Mouse (Mus musculus) left cerebral cortex, postnatal 14 days (tissue): ENCODE results near the gene Slc50a1. TPM values are rescaled to one million over a fixed set of nuclear protein-coding genes. Genes with fewer than 3 reads are reported as not detected.

Experiments
- DNase-seq, 2 experiments: peaks; one replicate each; pipeline ENCODE4 v3.0.0; 2021 to 2022; ENCODE audit warnings: low spot score in 2 of 2, mixed read lengths in 1 of 2
- intact Hi-C: fragments of 180-260 bp; cut with DNase I; formaldehyde crosslinking; loops from one replicate; pipeline ENCODE4 v1.15.1; 2025
- long read RNA-seq, 2 experiments: library from polyadenylated mRNA; stranded (forward); transcript quantifications; one replicate each; pipeline ENCODE4 v2.0.0; 2021
- total RNA-seq, 2 experiments: library from RNA; stranded (reverse); gene quantifications; 2 replicates each; pipeline ENCODE4 v1.2.3; 2021

Slc50a1 gene
- total RNA-seq, result 10 to 100 TPM; 25.7 to 30.5 TPM
- long read RNA-seq, experiment 1, transcript Slc50a1-201 (6 exons, 1,022 nt), result major isoform, 13 of 32 reads
- long read RNA-seq, experiment 1, transcript Slc50a1-207 (4 exons, 1,332 nt), result minor isoform, 7 of 32 reads
- long read RNA-seq, experiment 1, partial matches to known transcripts, result 7 of 32 reads
- long read RNA-seq, experiment 1, other reads (novel, unspliced or antisense), result 3 of 32 reads
- long read RNA-seq, experiment 2, transcript Slc50a1-207 (4 exons, 1,332 nt), result major isoform, 6 of 28 reads
- long read RNA-seq, experiment 2, partial matches to known transcripts, result 6 of 28 reads
- long read RNA-seq, experiment 2, other reads (novel, unspliced or antisense), result 11 of 28 reads

DNA sequence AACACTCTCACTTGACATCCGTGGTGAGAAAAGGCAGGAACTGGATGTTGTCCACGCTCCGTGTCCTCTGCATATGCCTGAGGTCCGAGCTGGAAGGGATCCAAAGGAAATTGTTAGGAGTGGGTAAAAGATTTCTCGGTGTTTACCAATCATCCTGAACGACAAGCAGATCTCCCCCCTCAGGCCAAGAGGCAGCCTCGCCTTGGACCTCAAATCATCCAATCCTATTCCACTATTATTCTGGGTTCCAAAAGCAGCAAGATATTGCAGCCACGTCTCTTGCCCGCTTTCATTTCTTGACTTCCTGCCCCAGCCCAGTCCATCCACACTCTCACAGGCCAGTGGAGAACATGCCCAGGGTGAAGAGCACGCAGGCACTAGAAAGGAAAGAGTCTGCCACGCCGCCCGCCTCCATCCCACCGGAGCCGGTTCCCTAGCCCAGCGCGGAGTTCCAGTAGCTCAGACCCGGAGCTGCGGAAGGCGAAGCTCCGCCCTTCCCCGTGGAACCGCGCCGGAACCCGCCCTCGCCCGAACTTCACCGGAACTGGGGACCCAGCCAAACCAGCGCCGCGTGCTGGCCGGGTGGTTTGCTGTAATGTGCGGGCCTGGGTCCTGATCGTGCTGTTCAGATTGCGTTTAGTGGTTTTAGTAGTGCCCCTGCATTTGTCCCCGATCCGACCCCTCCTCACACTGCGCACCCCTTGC, at the start of gene Slc50a1:
Slc50a1 (minus strand) TSS at position 520 of the 705 bp plus-strand sequence.
- DNase-seq, result peak; percentile 71 to 83
- intact Hi-C loops, result no loop called here

DNA sequence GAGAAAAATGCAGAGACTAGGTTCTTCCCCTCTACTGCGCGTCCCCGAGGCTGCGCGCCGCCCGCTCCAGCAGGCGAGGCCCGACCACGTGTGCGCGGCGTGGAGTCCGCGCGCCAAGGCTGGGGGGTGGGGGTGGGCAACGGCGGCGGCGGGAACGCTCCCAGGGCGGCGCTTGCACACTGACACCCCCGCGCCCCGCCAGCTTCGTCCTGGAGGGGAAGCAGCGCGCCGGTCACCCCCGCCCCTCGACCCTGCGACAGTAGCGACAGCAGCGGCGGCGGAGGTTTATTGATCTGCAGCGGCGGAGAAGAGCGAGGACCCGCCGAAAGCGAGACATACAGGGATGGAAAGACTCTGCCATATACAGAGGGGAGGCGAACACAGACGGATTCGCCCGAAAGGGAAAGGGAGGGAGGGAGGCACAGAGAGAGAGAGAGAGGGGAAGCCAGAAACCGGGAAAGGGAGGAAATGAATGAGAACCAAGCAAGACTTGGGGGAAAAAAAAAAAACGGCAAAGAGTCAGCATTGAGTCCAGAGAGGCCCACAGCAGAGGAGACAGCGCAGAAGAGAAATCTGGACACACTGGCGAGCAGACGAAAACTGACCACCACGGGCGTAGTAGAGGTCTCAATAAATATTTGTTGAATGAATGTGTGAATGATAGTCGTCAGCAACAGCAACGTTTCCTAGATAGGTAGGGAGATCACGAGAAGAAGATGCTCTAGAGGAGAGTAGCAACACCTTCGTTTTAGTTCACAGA, 49.4 kb upstream of the Slc50a1 start:
- intact Hi-C loops, result loop anchor here (5.0 kb wide), 1 partner anchor 33 kb away; no protein-coding TSS in a partner anchor
- peak; percentile 50 to 51 for DNase-seq

- DNase-seq, result no peak
- intact Hi-C loops, result loop anchor here (5.0 kb wide), 1 partner anchor 33 kb away; no protein-coding TSS in a partner anchor
Observed at GRCm38 (mm10) chr3:89318971-89319590, 48.7 kb upstream of the Slc50a1 start.

GRCm38 (mm10) chr3:89318316-89318715, 47.9 kb upstream of the Slc50a1 start:
- intact Hi-C loops, result loop anchor here (5.0 kb wide), 1 partner anchor 34 kb away; no protein-coding TSS in a partner anchor
- no peak for DNase-seq

DNA sequence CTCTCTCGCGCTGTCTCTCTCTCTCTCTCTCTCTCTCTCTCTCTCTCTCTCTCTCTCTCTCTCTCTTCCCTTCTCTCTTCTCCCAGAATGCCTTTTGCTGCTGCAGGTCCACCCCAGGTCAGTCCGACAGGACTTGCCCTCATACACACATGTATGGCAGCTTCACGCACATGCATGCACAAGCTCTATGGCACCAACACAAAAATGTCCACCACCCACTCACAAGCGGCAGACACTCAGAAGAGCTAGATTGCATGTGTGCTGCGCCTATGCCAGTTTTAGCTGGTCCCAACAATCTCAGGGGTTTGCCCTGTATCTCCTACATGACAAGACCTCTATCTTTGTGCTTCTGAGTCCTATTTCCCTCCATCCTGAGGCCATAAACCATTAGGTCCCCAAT, 46.9 kb upstream of the Slc50a1 start:
- intact Hi-C loops, result loop anchor here (5.0 kb wide), 1 partner anchor 35 kb away; no protein-coding TSS in a partner anchor
- peak; percentile 40 to 70 for DNase-seq

- peak; percentile 93 to 94 for DNase-seq
- intact Hi-C loops, result loop anchor here (1.0 to 5.0 kb wide), 2 partner anchors 23 to 35 kb away; no protein-coding TSS in a partner anchor
Observed at GRCm38 (mm10) chr3:89316833-89317232, 46.5 kb upstream of the Slc50a1 start.

GRCm38 (mm10) chr3:89315930-89316831, 45.8 kb upstream of the Slc50a1 start:
- no peak for DNase-seq
- intact Hi-C loops, result loop anchor here (1.0 to 5.0 kb wide), 2 partner anchors 24 to 36 kb away; no protein-coding TSS in a partner anchor

- intact Hi-C loops, result loop anchor here (5.0 kb wide), 1 partner anchor 37 kb away; no protein-coding TSS in a partner anchor
- peak; percentile 84 to 92 for DNase-seq
Observed at GRCm38 (mm10) chr3:89315195-89315929, 45.0 kb upstream of the Slc50a1 start.

GRCm38 (mm10) chr3:89314791-89315190, 44.4 kb upstream of the Slc50a1 start:
- intact Hi-C loops, result loop anchor here (5.0 kb wide), 1 partner anchor 38 kb away; no protein-coding TSS in a partner anchor

DNA sequence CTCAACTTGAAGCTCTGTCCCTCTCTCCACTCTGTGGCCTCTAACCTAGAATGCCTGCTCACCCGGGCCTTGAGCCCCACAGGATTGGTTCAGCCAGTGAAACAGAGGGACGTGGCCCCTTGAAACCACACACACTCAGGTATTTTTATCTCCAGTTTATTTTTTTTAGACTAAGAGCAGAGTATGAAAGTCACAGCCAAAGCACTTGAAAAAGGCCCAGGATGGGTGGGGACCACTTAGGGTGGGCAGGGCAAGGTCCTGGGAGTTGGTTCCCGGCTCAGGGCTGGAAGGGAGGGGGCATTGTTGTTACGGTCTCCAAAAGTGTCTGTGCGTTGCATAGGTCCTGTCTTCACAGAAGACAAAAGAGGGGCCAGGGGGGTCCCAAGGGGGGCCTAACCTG, 44.0 kb upstream of the Slc50a1 start:
- intact Hi-C loops, result no loop called here

More at GRCm38 (mm10) chr3:89314791-89315190, 44.4 kb upstream of the Slc50a1 start:
- DNase-seq, result no peak

GRCm38 (mm10) chr3:89308089-89308488, 37.7 kb upstream of the Slc50a1 start:
- peak in 1 of 2 experiments; percentile 67 for DNase-seq

More for the DNA sequence above, 44.0 kb upstream of the Slc50a1 start:
- DNase-seq, result no peak

GRCm38 (mm10) chr3:89305551-89306325, 35.4 kb upstream of the Slc50a1 start:
- no peak for DNase-seq
- intact Hi-C loops, result no loop called here

More at GRCm38 (mm10) chr3:89308089-89308488, 37.7 kb upstream of the Slc50a1 start:
- intact Hi-C loops, result no loop called here

DNA sequence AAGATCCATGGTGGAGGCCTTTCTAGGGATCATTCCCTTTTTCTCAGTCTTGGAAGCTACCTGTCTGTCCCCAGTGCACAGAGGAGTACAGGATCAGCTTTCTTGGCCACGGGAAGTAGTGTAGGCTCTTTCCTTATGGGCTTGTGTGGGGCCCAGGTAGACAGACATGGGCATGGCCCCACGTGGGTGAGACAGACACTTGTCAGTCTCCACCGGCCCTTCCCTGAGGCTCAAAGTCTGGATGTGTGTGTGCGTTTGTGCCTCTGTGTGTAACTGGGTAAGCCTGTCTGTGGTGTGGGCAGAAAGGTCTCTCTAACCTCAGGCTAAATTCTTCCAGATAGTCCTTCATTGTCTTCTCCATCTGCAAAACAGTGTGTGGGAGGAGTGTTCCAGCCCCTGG, 34.7 kb upstream of the Slc50a1 start:
- intact Hi-C loops, result no loop called here
- no peak for DNase-seq

DNA sequence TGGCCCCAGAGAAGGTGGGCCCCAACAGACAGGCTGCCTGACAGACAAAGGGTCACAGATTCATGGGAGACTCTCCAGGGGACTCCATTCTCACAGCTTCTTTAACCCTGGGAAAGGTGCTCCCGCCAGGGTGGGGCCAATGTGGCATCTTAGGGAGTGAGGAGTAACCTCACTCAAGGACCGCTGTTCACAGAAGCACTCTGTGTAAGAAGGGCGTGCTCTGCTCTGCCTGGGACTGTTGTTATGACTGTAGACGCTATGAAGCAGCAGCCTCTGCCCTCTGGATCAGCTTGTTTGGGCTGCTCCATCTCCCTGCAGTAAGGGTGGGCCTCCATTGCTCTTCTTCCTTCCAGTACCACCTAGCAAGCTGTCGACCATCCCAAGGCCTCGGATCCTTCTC, 34.1 kb upstream of the Slc50a1 start:
- intact Hi-C loops, result no loop called here

DNA sequence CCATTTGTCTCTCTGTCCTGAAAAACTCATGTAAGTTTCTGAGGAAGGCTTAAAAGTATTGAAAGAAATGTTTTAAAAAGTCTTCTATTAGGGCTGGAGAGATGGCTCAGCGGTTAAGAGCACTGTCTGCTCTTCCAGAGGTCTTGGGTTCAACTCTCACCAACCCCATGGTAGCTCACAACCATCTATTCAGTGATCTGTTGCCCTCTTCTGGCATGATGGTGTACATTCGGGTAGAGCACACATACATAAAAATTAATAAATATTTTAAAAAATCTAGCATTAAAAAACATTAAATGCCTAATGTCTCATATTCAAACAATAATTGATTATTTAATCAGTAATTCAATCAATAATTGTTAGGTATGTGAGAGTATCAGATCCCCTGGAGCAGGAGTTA, 30.1 kb upstream of the Slc50a1 start:
- no peak for DNase-seq

More for the DNA sequence above, 34.1 kb upstream of the Slc50a1 start:
- DNase-seq, result no peak

DNA sequence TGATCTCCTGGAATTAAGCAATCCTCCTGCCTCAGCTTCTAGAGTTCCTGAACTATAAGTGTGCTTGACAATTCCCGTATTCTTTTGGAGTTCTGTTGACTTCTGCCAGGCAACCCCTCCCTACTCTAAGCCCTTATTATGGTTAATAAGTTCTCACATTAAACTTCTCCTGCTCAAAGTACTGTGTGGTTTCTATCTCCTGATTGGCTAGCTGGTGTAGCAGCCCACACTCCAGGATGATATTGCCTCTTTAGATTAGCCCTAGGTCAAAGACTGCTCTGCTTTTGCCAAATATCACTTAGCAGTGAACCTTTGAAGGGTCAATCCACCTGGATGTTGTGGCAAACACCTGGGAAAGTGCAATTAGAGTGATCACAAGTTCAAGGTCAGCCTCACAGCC, 29.7 kb upstream of the Slc50a1 start:
- intact Hi-C loops, result no loop called here

More for the DNA sequence above, 30.1 kb upstream of the Slc50a1 start:
- intact Hi-C loops, result no loop called here

More for the DNA sequence above, 29.7 kb upstream of the Slc50a1 start:
- no peak for DNase-seq
